Mouse (Mus musculus): ENCODE data around the gene Wdr76. TPM values are rescaled to one million over a fixed set of nuclear protein-coding genes. Genes with fewer than 3 reads are reported as not detected.
"Not testable (repeated sequence)": the region's sequence is repeated elsewhere in the genome, so short reads cannot be mapped to it uniquely, and the experiment has no call there.

The Wdr76 gene
- polyA plus RNA-seq, 1 experiment: 0.20 TPM

DNA sequence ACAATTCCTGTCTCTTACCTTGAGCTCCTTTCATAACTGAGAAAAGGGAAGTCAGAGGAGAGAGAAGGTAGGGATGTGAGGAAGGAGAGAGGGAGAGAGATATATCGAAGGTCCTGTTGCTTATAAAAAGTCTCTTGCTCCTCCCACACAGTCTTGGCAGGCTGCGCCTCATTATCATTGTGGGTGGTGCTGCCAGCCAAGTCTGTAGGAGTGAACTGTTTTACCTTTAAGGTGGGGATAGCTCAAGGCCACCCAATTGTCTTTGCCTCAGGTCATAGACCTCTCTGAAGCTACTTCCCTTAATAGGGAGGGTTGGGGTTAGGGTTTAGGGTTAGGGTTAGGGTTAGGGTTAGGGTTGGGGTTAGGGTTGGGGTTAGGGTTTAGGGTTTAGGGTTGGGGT lies 15.5 kb downstream of the Wdr76 start:
- no peaks in the 10 kb centered on the region for H3K27me3 ChIP-seq (replicated peaks)
- peaks cover 5% of the 10 kb centered on the region for H3K4me1 ChIP-seq
- TF ChIP-seq FLI1 (IDR thresholded peaks at IDR 0.05; ENCODE audit: low read length) (no peak), GATA1 (IDR thresholded peaks at IDR 0.05; ENCODE audit: borderline replicate concordance, low read length) (no peak)
- no peaks in the 10 kb centered on the region for H3K9me3 ChIP-seq
- H3K4me3 ChIP-seq (replicated peaks): no peak overlapping the region
- peaks cover 53% of the 10 kb centered on the region for H3K36me3 ChIP-seq (replicated peaks; ENCODE audit: low read length)

DNA sequence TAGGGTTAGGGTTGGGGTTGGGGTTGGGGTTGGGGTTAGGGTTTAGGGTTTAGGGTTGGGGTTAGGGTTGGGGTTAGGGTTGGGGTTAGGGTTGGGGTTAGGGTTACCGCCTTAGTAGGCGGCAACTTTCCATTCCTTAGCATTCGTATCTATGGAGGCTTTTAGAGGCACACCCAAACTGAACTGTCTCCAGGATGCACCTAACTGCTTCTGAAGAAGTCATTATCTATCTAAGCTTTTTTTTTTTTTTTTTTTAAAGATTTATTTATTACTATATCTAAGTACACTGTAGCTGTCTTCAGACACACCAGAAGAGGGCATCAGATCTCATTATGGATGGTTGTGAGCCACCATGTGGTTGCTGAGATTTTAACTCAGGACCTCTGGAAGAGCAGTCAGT lies 16.3 kb downstream of the Wdr76 start:
- not testable (repeated sequence) for H3K9me3 ChIP-seq; H3K4me1 ChIP-seq; H3K27me3 ChIP-seq (replicated peaks); H3K4me3 ChIP-seq (replicated peaks)
- peaks cover 53% of the 10 kb centered on the region for H3K36me3 ChIP-seq (replicated peaks; ENCODE audit: low read length)

DNA sequence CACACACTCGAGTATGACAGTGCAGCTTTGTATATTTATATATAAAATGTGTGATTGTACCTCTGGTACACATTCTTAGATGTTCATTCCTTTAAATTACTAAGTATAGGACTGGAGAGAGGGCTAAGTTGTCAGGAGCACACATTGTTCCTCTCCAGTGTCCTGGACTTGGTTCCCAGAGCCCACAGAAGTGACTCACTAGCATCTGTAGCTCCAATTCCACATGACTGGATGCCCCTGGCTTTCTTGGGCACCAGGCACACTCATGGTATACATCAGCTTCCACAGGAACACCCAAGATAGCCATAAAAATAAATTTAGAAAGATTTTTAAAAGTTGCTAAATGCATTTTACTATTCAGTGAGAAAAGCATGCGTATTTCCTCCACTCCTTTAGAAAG lies 18.5 kb downstream of the Wdr76 start:
- no peaks in the 10 kb centered on the region for H3K4me1 ChIP-seq
- no peak for TF ChIP-seq FLI1 (IDR thresholded peaks at IDR 0.05; ENCODE audit: low read length)
- TF ChIP-seq GATA1 (IDR thresholded peaks at IDR 0.05; ENCODE audit: borderline replicate concordance, low read length): no peak
- H3K9me3 ChIP-seq: no peaks in the 10 kb centered on the region
- no peaks in the 10 kb centered on the region for H3K27me3 ChIP-seq (replicated peaks)
- H3K36me3 ChIP-seq (replicated peaks; ENCODE audit: low read length): peaks cover 48% of the 10 kb centered on the region
- no peak overlapping the region for H3K4me3 ChIP-seq (replicated peaks)

DNA sequence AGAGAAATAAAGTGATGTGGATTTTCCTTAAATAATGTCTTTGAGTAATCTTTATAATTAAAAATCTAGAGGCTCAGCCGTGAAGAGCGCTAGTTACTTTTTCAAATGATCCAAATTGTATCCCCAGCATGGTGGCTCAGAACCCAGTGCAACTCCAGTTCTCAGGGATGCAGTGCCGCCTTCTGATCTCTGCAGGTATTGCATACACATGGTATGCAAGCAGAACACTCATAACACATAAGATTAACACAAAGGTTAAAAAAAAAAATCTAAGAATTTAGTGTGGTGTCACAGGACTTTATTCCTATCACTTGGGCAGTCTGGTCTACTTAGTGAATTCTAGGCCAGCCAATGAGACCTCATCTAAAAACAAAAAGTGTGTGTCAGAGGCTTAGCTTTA lies 38.3 kb downstream of the Wdr76 start:
- no peak for TF ChIP-seq GATA1 (IDR thresholded peaks at IDR 0.05; ENCODE audit: borderline replicate concordance, low read length)
- TF ChIP-seq FLI1 (IDR thresholded peaks at IDR 0.05; ENCODE audit: low read length): no peak
- no peaks in the 10 kb centered on the region for H3K4me1 ChIP-seq
- H3K9me3 ChIP-seq: no peaks in the 10 kb centered on the region
- no peak overlapping the region for H3K4me3 ChIP-seq (replicated peaks)
- H3K36me3 ChIP-seq (replicated peaks; ENCODE audit: low read length): peaks cover 72% of the 10 kb centered on the region
- H3K27me3 ChIP-seq (replicated peaks): no peaks in the 10 kb centered on the region

DNA sequence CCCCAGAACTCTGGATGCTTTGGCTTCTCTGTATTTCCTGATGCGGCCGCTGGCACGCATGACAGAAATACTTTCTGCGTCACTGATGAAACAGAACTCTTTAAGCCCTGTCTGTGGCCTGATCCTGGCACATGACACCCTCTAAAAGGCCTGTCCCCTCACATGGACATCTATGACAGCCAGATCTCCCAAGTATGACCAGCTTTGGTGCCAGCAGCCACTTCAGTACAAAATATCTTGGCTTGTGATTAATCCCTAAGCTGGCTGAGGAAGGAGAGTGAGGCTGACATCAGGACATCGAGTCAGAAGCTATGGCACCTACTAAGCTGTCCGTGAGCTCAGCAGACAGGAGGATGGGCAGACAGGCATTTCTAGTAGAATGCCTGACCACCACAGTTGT lies 43.1 kb downstream of the Wdr76 start:
- Histone ChIP-seq H3K27me3 (replicated peaks) (no peaks in the 10 kb centered on the region), H3K4me1 (peaks cover 12% of the 10 kb centered on the region), H3K4me3 (replicated peaks) (no peak overlapping the region), H3K9me3 (no peaks in the 10 kb centered on the region), H3K36me3 (replicated peaks; ENCODE audit: low read length) (peaks cover 37% of the 10 kb centered on the region)
- TF ChIP-seq FLI1 (IDR thresholded peaks at IDR 0.05; ENCODE audit: low read length): no peak
- TF ChIP-seq GATA1 (IDR thresholded peaks at IDR 0.05; ENCODE audit: borderline replicate concordance, low read length): no peak

DNA sequence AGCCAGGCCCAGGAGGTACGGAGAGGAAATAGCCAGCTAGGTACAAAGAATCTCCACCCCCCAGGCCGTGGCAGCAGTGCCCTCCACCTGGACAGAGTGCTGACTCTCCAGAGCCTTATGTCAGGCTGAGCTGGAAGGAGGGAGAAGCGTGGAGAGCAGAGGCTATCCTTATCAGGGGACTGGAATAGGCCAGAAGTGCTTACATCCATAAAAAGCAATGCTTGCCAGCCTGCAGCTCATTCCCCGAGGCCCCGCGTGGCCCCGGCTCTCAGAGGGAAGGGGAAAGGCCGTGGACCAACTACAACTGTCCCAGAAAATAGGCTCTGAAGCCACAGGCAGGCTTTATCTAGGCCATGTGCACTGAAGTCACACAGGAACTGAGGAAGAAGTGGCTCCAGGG lies 44.7 kb downstream of the Wdr76 start:
- no peak overlapping the region for H3K4me3 ChIP-seq (replicated peaks)
- H3K27me3 ChIP-seq (replicated peaks): peaks cover 1% of the 10 kb centered on the region
- peaks cover 18% of the 10 kb centered on the region for H3K4me1 ChIP-seq
- H3K36me3 ChIP-seq (replicated peaks; ENCODE audit: low read length): peaks cover 22% of the 10 kb centered on the region
- H3K9me3 ChIP-seq: no peaks in the 10 kb centered on the region
- TF ChIP-seq FLI1 (IDR thresholded peaks at IDR 0.05; ENCODE audit: low read length) (no peak), GATA1 (IDR thresholded peaks at IDR 0.05; ENCODE audit: borderline replicate concordance, low read length) (no peak)

DNA sequence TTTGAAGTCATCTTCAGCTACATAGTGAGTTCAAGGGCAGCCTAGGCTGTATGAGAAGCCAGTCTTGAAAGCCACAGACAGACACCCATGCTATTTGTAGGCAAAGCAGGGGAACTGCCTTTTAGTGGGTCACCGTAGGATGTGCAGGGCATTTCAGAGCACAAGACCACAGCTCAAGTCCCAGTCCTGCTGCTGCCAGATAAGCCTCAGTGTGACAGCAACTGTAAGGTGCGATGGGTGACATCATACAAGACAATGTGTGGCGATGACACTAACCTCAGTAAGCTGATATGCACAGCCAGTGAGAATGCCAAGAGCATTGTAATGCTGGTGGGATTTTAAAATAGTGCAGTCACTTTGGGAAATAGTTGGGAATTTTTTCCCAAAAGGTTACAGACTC lies 56.6 kb downstream of the Wdr76 start:
- Histone ChIP-seq H3K4me3 (replicated peaks) (peak overlapping the region; percentile 78), H3K27me3 (replicated peaks) (peaks cover 8% of the 10 kb centered on the region), H3K36me3 (replicated peaks; ENCODE audit: low read length) (no peaks in the 10 kb centered on the region), H3K9me3 (no peaks in the 10 kb centered on the region), H3K4me1 (peaks cover 48% of the 10 kb centered on the region)
- TF ChIP-seq GATA1 (IDR thresholded peaks at IDR 0.05; ENCODE audit: borderline replicate concordance, low read length) (peak; percentile 71; the same call in 2 of the 3 replicates), FLI1 (IDR thresholded peaks at IDR 0.05; ENCODE audit: low read length) (no peak)

DNA sequence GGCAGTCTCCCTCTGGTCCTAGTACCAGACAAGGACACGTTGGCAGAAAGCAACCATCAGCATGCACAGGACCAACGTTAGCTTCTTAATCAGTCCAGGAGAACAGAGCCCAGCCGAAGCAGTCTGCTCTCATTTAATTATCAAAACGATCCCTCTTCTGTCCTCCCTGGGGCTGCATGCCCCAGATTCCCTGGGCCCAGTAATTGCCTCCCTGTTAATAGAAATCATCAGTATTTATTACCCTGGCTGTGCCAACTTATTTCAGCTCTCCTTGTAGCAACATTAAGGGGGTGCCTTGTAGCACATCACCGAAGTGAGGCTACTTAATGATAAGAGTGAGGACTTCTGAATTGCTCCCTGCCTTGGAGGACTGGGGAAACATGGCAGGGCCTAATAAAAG lies 59.4 kb downstream of the Wdr76 start:
- Histone ChIP-seq H3K4me1 (peaks cover 57% of the 10 kb centered on the region), H3K36me3 (replicated peaks; ENCODE audit: low read length) (no peaks in the 10 kb centered on the region), H3K27me3 (replicated peaks) (peaks cover 23% of the 10 kb centered on the region), H3K9me3 (no peaks in the 10 kb centered on the region), H3K4me3 (replicated peaks) (no peak overlapping the region)
- TF ChIP-seq FLI1 (IDR thresholded peaks at IDR 0.05; ENCODE audit: low read length) (no peak), GATA1 (IDR thresholded peaks at IDR 0.05; ENCODE audit: borderline replicate concordance, low read length) (no peak)

DNA sequence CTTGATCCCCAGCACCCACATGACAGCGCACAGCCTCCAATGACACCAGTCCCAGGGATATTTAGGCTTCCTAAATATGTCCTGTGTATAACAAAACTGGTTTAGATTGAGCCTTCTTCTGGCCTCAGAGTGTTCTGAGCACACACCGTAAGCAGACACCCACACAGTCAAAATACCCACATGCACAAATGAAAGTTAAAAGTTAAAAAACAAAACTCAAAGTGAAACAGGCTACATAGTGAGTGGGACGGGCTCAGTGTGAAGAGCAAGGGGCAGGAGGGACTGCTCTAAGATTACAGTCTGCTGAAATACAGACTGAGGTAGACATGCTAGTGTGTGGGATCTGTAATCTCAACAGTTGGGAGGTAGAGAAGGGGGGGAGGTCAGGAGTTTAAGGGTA lies 63.5 kb downstream of the Wdr76 start:
- Histone ChIP-seq H3K4me1 (peaks cover 50% of the 10 kb centered on the region), H3K36me3 (replicated peaks; ENCODE audit: low read length) (no peaks in the 10 kb centered on the region), H3K27me3 (replicated peaks) (peaks cover 38% of the 10 kb centered on the region), H3K4me3 (replicated peaks) (no peak overlapping the region), H3K9me3 (no peaks in the 10 kb centered on the region)
- TF ChIP-seq GATA1 (IDR thresholded peaks at IDR 0.05; ENCODE audit: borderline replicate concordance, low read length) (no peak), FLI1 (IDR thresholded peaks at IDR 0.05; ENCODE audit: low read length) (no peak)

DNA sequence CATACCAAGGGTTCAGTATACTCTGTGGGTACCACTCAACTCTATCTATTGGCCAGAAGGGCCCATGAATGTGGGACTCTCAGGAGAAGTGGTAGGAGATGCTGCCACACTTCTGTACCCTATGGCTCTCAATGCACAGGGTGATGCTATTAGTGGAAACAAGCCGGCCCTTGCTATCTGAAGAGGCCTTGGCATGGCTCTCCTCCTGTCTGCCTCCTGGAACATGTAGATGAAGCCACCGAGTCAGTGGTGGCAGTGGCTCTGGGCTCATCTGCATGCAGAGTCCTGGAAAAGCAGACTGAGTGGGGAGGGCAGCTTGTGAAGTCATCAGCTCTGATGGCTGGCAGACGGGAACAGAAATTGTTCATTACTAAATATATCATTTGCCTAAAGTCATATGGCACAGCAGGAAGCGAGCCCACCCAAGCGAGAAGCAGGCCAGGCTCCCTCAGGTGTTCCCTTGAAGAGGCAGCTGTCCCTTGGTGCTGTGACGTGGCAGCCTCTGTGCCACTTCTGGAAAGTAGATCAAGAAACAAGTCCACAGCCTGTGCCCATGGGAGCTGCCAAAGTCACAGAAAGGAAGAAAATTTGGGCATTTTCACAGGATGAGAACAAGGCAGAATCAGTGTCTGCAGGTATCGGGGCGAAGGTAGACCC lies 64.6 kb downstream of the Wdr76 start:
- peaks cover 52% of the 10 kb centered on the region for H3K4me1 ChIP-seq
- peaks cover 38% of the 10 kb centered on the region for H3K27me3 ChIP-seq (replicated peaks)
- no peak for TF ChIP-seq GATA1 (IDR thresholded peaks at IDR 0.05; ENCODE audit: borderline replicate concordance, low read length)
- no peak for TF ChIP-seq FLI1 (IDR thresholded peaks at IDR 0.05; ENCODE audit: low read length)
- no peaks in the 10 kb centered on the region for H3K36me3 ChIP-seq (replicated peaks; ENCODE audit: low read length)
- H3K4me3 ChIP-seq (replicated peaks): no peak overlapping the region
- no peaks in the 10 kb centered on the region for H3K9me3 ChIP-seq

DNA sequence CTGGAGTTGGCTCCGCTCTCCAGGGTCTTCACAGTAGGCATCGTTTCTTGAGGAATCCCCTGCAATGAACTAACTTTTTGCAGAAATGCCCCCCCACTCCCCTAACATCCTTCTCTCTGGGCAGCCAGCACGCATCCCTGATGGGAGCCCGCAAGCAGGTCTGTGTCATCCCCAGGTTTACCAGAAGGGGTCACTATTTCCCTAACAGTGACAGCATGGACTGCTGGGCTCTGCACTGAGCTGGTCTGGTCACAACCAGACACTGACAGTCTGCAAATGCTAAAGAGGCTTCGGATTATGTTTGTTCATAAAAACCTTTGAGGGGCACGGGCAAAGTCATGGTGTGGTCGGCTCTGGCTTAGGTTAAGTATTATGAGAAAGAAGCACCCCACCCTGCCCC lies 65.3 kb downstream of the Wdr76 start:
- Histone ChIP-seq H3K36me3 (replicated peaks; ENCODE audit: low read length) (no peaks in the 10 kb centered on the region), H3K27me3 (replicated peaks) (peaks cover 33% of the 10 kb centered on the region), H3K4me3 (replicated peaks) (no peak overlapping the region), H3K4me1 (peaks cover 53% of the 10 kb centered on the region), H3K9me3 (no peaks in the 10 kb centered on the region)
- no peak for TF ChIP-seq FLI1 (IDR thresholded peaks at IDR 0.05; ENCODE audit: low read length)
- no peak for TF ChIP-seq GATA1 (IDR thresholded peaks at IDR 0.05; ENCODE audit: borderline replicate concordance, low read length)

Data from megakaryocyte, embryonic 14.5 days (primary cell).